23 mouse cellular contexts compared by ENCODE assay signal in genomic region chr2:51387136-51387535, GRCm38 (mm10).
DNase-seq lines count a peak whose midpoint lies in the region; ATAC-seq and TF ChIP-seq lines count a peak whose summit lies in the region.
"Had no signal": no experiment of that assay in that cellular context is flagged by ENCODE, and none has a peak within 500 bp of the region (broad histone marks: within the 10 kb centered on the region; RNA-seq: fewer than 3 reads in every experiment).

No protein-coding gene starts in this region.

- no peak overlapping the region for H3K4me2 ChIP-seq in forebrain, postnatal 0 days (ENCODE audit: low read depth)
- H3K4me2 ChIP-seq in forebrain, embryonic 13.5 days: no peak overlapping the region
- H3K4me2 ChIP-seq: limb, embryonic 15.5 days; lung, embryonic 14.5 days had no signal

- 0 out of 2 replicates have a peak, but pooled peaks have one; percentile 42 for ATAC-seq in forebrain, postnatal 0 days
- no peak for ATAC-seq in forebrain, embryonic 13.5 days
- ATAC-seq: inflammation-experienced regulatory T-cells, adult 6 months had no signal

- no peaks in the 10 kb centered on the region for H3K27me3 ChIP-seq in forebrain, postnatal 0 days (ENCODE audit: insufficient read depth, low read length)
- H3K27me3 ChIP-seq in forebrain, embryonic 13.5 days: no peaks in the 10 kb centered on the region
- no peaks in the 10 kb centered on the region for H3K27me3 ChIP-seq in thymus, adult 2 months (ENCODE audit: control insufficient read depth, insufficient read depth, low read length)
- H3K27me3 ChIP-seq: limb, embryonic 15.5 days had no signal

- H3K9ac ChIP-seq in forebrain, postnatal 0 days: no peak overlapping the region
- H3K9ac ChIP-seq in forebrain, embryonic 13.5 days: no peak overlapping the region
- H3K9ac ChIP-seq: limb, embryonic 15.5 days; liver, embryonic 14.5 days; lung, embryonic 14.5 days had no signal

- no peaks in the 10 kb centered on the region for H3K9me3 ChIP-seq in forebrain, postnatal 0 days (ENCODE audit: low read length)
- H3K9me3 ChIP-seq in forebrain, embryonic 13.5 days (replicated peaks): no peaks in the 10 kb centered on the region
- H3K9me3 ChIP-seq: heart, embryonic 10.5 days; limb, embryonic 15.5 days had no signal

- no peak for TF ChIP-seq POLR2A in thymus, adult 2 months (IDR thresholded peaks at IDR 0.05; ENCODE audit: control insufficient read depth, extremely low read depth, insufficient read depth, low read length, poor library complexity)

- TF ChIP-seq CTCF in forebrain, postnatal 0 days (IDR thresholded peaks at IDR 0.05; ENCODE audit: low read depth): no peak
- no peak for TF ChIP-seq CTCF in thymus, adult 2 months (IDR thresholded peaks at IDR 0.05; ENCODE audit: borderline replicate concordance, control insufficient read depth, extremely low read depth, insufficient read depth, low read length, poor library complexity)

- intact Hi-C loops in left cerebral cortex, postnatal 36 days (cut with DNase I): no loop called here

- H3K4me3 ChIP-seq in forebrain, postnatal 0 days (ENCODE audit: low read depth, low read length): no peak overlapping the region
- H3K4me3 ChIP-seq in forebrain, embryonic 13.5 days: no peak overlapping the region
- no peak overlapping the region for H3K4me3 ChIP-seq in thymus, adult 2 months (ENCODE audit: control insufficient read depth, insufficient read depth, low read length)
- H3K4me3 ChIP-seq: heart, embryonic 10.5 days; layer of hippocampus, adult 2 months; limb, embryonic 15.5 days had no signal

- H3K36me3 ChIP-seq in forebrain, postnatal 0 days (ENCODE audit: insufficient read depth): no peaks in the 10 kb centered on the region
- no peaks in the 10 kb centered on the region for H3K36me3 ChIP-seq in forebrain, embryonic 13.5 days (ENCODE audit: poor library complexity, severe bottlenecking)
- no peaks in the 10 kb centered on the region for H3K36me3 ChIP-seq in thymus, adult 2 months (ENCODE audit: control insufficient read depth, insufficient read depth, low read length)
- H3K36me3 ChIP-seq: heart, embryonic 10.5 days; limb, embryonic 15.5 days had no signal

- no peak overlapping the region for H3K27ac ChIP-seq in forebrain, postnatal 0 days (ENCODE audit: low read depth, low read length)
- no peak overlapping the region for H3K27ac ChIP-seq in forebrain, embryonic 13.5 days
- H3K27ac ChIP-seq in thymus, adult 2 months (ENCODE audit: control insufficient read depth, insufficient read depth, low read length): no peak overlapping the region
- H3K27ac ChIP-seq: heart, embryonic 10.5 days; layer of hippocampus, adult 2 months; limb, embryonic 15.5 days; liver, embryonic 14.5 days had no signal

- DNase-seq in forebrain, postnatal 0 days: no peak
- peak; percentile 4 to 7 for DNase-seq in left cerebral cortex, adult 9 months (ENCODE audit: low spot score in 2 of 2)
- DNase-seq in left cerebral cortex, postnatal 36 days (ENCODE audit: low spot score in 2 of 2): no peak
- peak; percentile 36 to 41 for DNase-seq in right cerebral cortex, postnatal 10 days (ENCODE audit: low spot score in 2 of 2)
- DNase-seq in right cerebral cortex, postnatal 4 days: no peak
- no peak for DNase-seq in thymus, adult 2 months
- DNase-seq: adrenal gland, postnatal 25 days; cerebellum, adult 11-12 months; cerebellum, postnatal 14 days; gastrocnemius, postnatal 10 days; heart, postnatal 4 days; kidney, adult 8-10 months; kidney, postnatal 14 days; layer of hippocampus, postnatal 36 days; lung, embryonic 14.5 days; right cerebral cortex, postnatal 25 days; thymus, postnatal 36 days had no signal

- no peaks in the 10 kb centered on the region for H3K4me1 ChIP-seq in forebrain, postnatal 0 days (ENCODE audit: insufficient read depth)
- no peaks in the 10 kb centered on the region for H3K4me1 ChIP-seq in forebrain, embryonic 13.5 days
- H3K4me1 ChIP-seq in thymus, adult 2 months (replicated peaks; ENCODE audit: control insufficient read depth, insufficient read depth, low read length): no peaks in the 10 kb centered on the region
- H3K4me1 ChIP-seq: heart, embryonic 10.5 days; limb, embryonic 15.5 days had no signal

- WGBS in forebrain, postnatal 0 days: 64% methylated on average over 1 of the region's 1 CpGs
- WGBS in forebrain, embryonic 13.5 days: 83% methylated on average over 1 of the region's 1 CpGs
- WGBS in thymus, adult 2 months: 5% methylated on average over 1 of the region's 1 CpGs

Comparison
In these comparisons a context has a peak if more than half of its experiments do, and no peak if none do; other contexts are left out.
1. DNase-seq: peak in left cerebral cortex, adult 9 months (2 of 2) and right cerebral cortex, postnatal 10 days (2 of 2); none in forebrain, postnatal 0 days (single experiment), left cerebral cortex, postnatal 36 days (0 of 2), right cerebral cortex, postnatal 4 days (single experiment) and thymus, adult 2 months (single experiment).